Mouse (Mus musculus) lung, adult 18-20 months (tissue): ENCODE results near the gene Ntsr1.

Source experiments
- DNase-seq, 2 experiments: peaks; one replicate each; pipeline ENCODE4 v3.0.0; 2022; ENCODE audit warnings: mixed read lengths in 2 of 2

Ntsr1 gene

GRCm38 (mm10) chr2:180563296-180563695 is 63.5 kb downstream of the Ntsr1 start:
- no peak for DNase-seq

GRCm38 (mm10) chr2:180563841-180564240 is 64.1 kb downstream of the Ntsr1 start:
- DNase-seq = no peak

- peak; percentile 39 to 52 for DNase-seq
Observed at GRCm38 (mm10) chr2:180566240-180566913, 66.6 kb downstream of the Ntsr1 start.

GRCm38 (mm10) chr2:180569028-180569643 is 69.4 kb downstream of the Ntsr1 start:
- DNase-seq = peak; percentile 66 to 70

- no peak for DNase-seq
Observed at GRCm38 (mm10) chr2:180576482-180576881, 76.7 kb downstream of the Ntsr1 start.

GRCm38 (mm10) chr2:180578686-180579085 is 78.9 kb downstream of the Ntsr1 start:
- DNase-seq = peak; percentile 46 to 53

- DNase-seq = peak; percentile 49 to 50
Observed at GRCm38 (mm10) chr2:180581002-180581401, 81.2 kb downstream of the Ntsr1 start, which contains the start of gene Mrgbp. Gene Mrgbp (plus strand): TSS chr2:180581304.

- DNase-seq = peak; percentile 95 to 97
Observed at GRCm38 (mm10) chr2:180582481-180583153, 82.8 kb downstream of the Ntsr1 start.

GRCm38 (mm10) chr2:180583154-180583507 is 83.4 kb downstream of the Ntsr1 start:
- peak in 1 of 2 experiments; percentile 33 for DNase-seq

- no peak for DNase-seq
Observed at GRCm38 (mm10) chr2:180588736-180589122, 89.0 kb downstream of the Ntsr1 start.

- DNase-seq = peak; percentile 79 to 82
Observed at GRCm38 (mm10) chr2:180589123-180589831, 89.5 kb downstream of the Ntsr1 start, which contains the start of gene Ogfr. Gene Ogfr (plus strand): TSS chr2:180589245.
